Mouse (Mus musculus) hindbrain, embryonic 13.5 days (tissue): ENCODE data around the gene Hmgn3. TPM values are rescaled to one million over a fixed set of nuclear protein-coding genes. Genes with fewer than 3 reads are reported as not detected.
A peak's percentile ranks its signal among the peaks of the same experiment; 100 is the strongest.
"Not testable (repeated sequence)": the region's sequence is repeated elsewhere in the genome, so short reads cannot be mapped to it uniquely, and the experiment has no call there.

Source experiments
- ATAC-seq: fragments of 200-750 bp; cut with Nextera tagmentation; 2 replicates; pipeline ENCODE4 v1.8.0; 2017; ENCODE audit warnings: moderate TSS enrichment; ENCODE audit not compliant: low FRiP score
- H3K27ac ChIP-seq: fragments of 300-500 bp; sonication (generic); 2 replicates; pipeline ENCODE4 v1.5.1; 2015; ENCODE audit warnings: inconsistent platforms, mild to moderate bottlenecking, moderate library complexity
- H3K27me3 ChIP-seq: fragments of 300-500 bp; sonication (generic); 2 replicates; pipeline ENCODE4 v1.6.1; 2015; ENCODE audit warnings: mild to moderate bottlenecking, inconsistent platforms
- H3K36me3 ChIP-seq: fragments of 300-500 bp; sonication (generic); 2 replicates; pipeline ENCODE4 v1.6.1; 2015; ENCODE audit warnings: mild to moderate bottlenecking, inconsistent platforms
- H3K4me1 ChIP-seq: fragments of 300-500 bp; sonication (generic); replicated peaks from 2 replicates; pipeline ENCODE4 v1.6.1; 2015; ENCODE audit warnings: inconsistent platforms
- H3K4me2 ChIP-seq: fragments of 300-500 bp; sonication (generic); 2 replicates; pipeline ENCODE4 v1.6.1; 2015; ENCODE audit warnings: inconsistent platforms, mild to moderate bottlenecking, moderate library complexity
- H3K4me3 ChIP-seq: fragments of 300-500 bp; sonication (generic); 2 replicates; pipeline ENCODE4 v1.5.1; 2015; ENCODE audit warnings: mild to moderate bottlenecking, inconsistent platforms
- H3K9ac ChIP-seq: fragments of 300-500 bp; sonication (generic); 2 replicates; pipeline ENCODE4 v1.6.1; 2015; ENCODE audit warnings: mild to moderate bottlenecking, inconsistent platforms
- H3K9me3 ChIP-seq: fragments of 300-500 bp; sonication (generic); 2 replicates; pipeline ENCODE4 v1.6.1; 2016; ENCODE audit warnings: inconsistent platforms
- WGBS: fragments of 180-500 bp; shearing (Covaris S2); methylation state at CpG from one replicate; pipeline ENCODE4 v1.1.7; 2015; 5-methylcytosine and 5-hydroxymethylcytosine counted together
- polyA plus RNA-seq: library from polyadenylated mRNA; unstranded; fragments of >200 nt; fragmentation: Nextera tagmentation; extraction: Ambion mirVana; gene quantifications from 2 replicates; pipeline ENCODE4 v1.2.1, GENCODE M21; 2015

The Hmgn3 gene
- polyA plus RNA-seq = 104 and 106 TPM in 2 replicates

GRCm38 (mm10) chr9:83146446-83147188 lies at the start of gene Hmgn3:
Hmgn3 (minus strand) TSS chr9:83146685.
- Histone ChIP-seq H3K36me3 (no peaks in the 10 kb centered on the region), H3K9me3 (no peaks in the 10 kb centered on the region), H3K4me3 (peak within 1 kb of the TSS; percentile 69), H3K9ac (peak within 1 kb of the TSS; percentile 76), H3K4me1 (peaks cover 5% of the 10 kb centered on the region), H3K4me2 (peak within 1 kb of the TSS; percentile 90), H3K27me3 (no peaks in the 10 kb centered on the region), H3K27ac (peak within 1 kb of the TSS; percentile 76)
- WGBS = 8% methylated on average over 28 of the region's 28 CpGs
- ATAC-seq = peak; percentile 97

- Histone ChIP-seq H3K9ac (no peak overlapping the region), H3K36me3 (no peaks in the 10 kb centered on the region), H3K27me3 (no peaks in the 10 kb centered on the region), H3K4me1 (peaks cover 11% of the 10 kb centered on the region; the same call in 1 of the 2 replicates), H3K4me2 (no peak overlapping the region), H3K9me3 (no peaks in the 10 kb centered on the region), H3K4me3 (no peak overlapping the region), H3K27ac (no peak overlapping the region)
- WGBS = 81% methylated on average over 10 of the region's 10 CpGs
- ATAC-seq = no peak
Measured at GRCm38 (mm10) chr9:83195765-83196164, 49.3 kb upstream of the Hmgn3 start.

- Histone ChIP-seq H3K4me2 (no peak overlapping the region), H3K4me3 (no peak overlapping the region), H3K27ac (no peak overlapping the region), H3K27me3 (no peaks in the 10 kb centered on the region), H3K4me1 (peaks cover 11% of the 10 kb centered on the region; the same call in 1 of the 2 replicates), H3K9ac (no peak overlapping the region), H3K9me3 (no peaks in the 10 kb centered on the region), H3K36me3 (no peaks in the 10 kb centered on the region)
- 50% methylated on average over 6 of the region's 6 CpGs for WGBS
- ATAC-seq = peak; percentile 36; the same call in 1 of the 2 replicates
Measured at GRCm38 (mm10) chr9:83195007-83195406, 48.5 kb upstream of the Hmgn3 start.

- ATAC-seq = no peak
- Histone ChIP-seq H3K4me3 (no peak overlapping the region), H3K9me3 (no peaks in the 10 kb centered on the region), H3K9ac (no peak overlapping the region), H3K4me2 (no peak overlapping the region), H3K27ac (no peak overlapping the region), H3K36me3 (no peaks in the 10 kb centered on the region), H3K27me3 (no peaks in the 10 kb centered on the region), H3K4me1 (no peaks in the 10 kb centered on the region)
- WGBS = 85% methylated on average over 2 of the region's 2 CpGs
Measured at GRCm38 (mm10) chr9:83187752-83188151, 41.3 kb upstream of the Hmgn3 start.

- Histone ChIP-seq H3K4me2 (peak overlapping the region; percentile 90), H3K9me3 (peaks cover 2% of the 10 kb centered on the region; the same call in 1 of the 2 replicates), H3K36me3 (no peaks in the 10 kb centered on the region), H3K4me1 (peaks cover 5% of the 10 kb centered on the region), H3K27ac (peak overlapping the region; percentile 76), H3K9ac (peak overlapping the region; percentile 76), H3K27me3 (no peaks in the 10 kb centered on the region), H3K4me3 (peak overlapping the region; percentile 69)
- ATAC-seq = peak; percentile 90
- WGBS = 3% methylated on average over 53 of the region's 53 CpGs
Measured at GRCm38 (mm10) chr9:83145591-83146445, 667 bp downstream of the Hmgn3 start.

GRCm38 (mm10) chr9:83129831-83130230 lies 16.7 kb downstream of the Hmgn3 start:
- WGBS = 99% methylated on average over 4 of the region's 4 CpGs
- H3K4me3 ChIP-seq = no peak overlapping the region
- no peaks in the 10 kb centered on the region for H3K9me3 ChIP-seq
- ATAC-seq = no peak
- no peaks in the 10 kb centered on the region for H3K27me3 ChIP-seq
- no peaks in the 10 kb centered on the region for H3K4me1 ChIP-seq
- no peak overlapping the region for H3K9ac ChIP-seq
- H3K36me3 ChIP-seq = no peaks in the 10 kb centered on the region
- H3K27ac ChIP-seq = no peak overlapping the region
- H3K4me2 ChIP-seq = no peak overlapping the region

GRCm38 (mm10) chr9:83127840-83128239 lies 18.6 kb downstream of the Hmgn3 start:
- Histone ChIP-seq H3K36me3 (0 out of 2 replicates have a peak, but pooled peaks cover 2% of the 10 kb centered on the region), H3K4me2 (no peak overlapping the region), H3K9me3 (no peaks in the 10 kb centered on the region), H3K4me1 (no peaks in the 10 kb centered on the region), H3K4me3 (no peak overlapping the region), H3K9ac (no peak overlapping the region), H3K27ac (no peak overlapping the region), H3K27me3 (no peaks in the 10 kb centered on the region)
- WGBS = 77% methylated on average over 7 of the region's 7 CpGs
- ATAC-seq = no peak

GRCm38 (mm10) chr9:83126482-83126881 lies 20.0 kb downstream of the Hmgn3 start:
- WGBS = 92% methylated on average over 6 of the region's 6 CpGs
- not testable (repeated sequence) for H3K4me2 ChIP-seq, ATAC-seq, H3K4me3 ChIP-seq, H3K36me3 ChIP-seq, H3K4me1 ChIP-seq, H3K27me3 ChIP-seq, H3K9ac ChIP-seq, H3K27ac ChIP-seq, H3K9me3 ChIP-seq

- Histone ChIP-seq H3K4me3 (no peak overlapping the region), H3K36me3 (0 out of 2 replicates have a peak, but pooled peaks cover 3% of the 10 kb centered on the region), H3K4me1 (no peaks in the 10 kb centered on the region), H3K27me3 (no peaks in the 10 kb centered on the region), H3K9me3 (no peaks in the 10 kb centered on the region), H3K4me2 (no peak overlapping the region), H3K27ac (no peak overlapping the region), H3K9ac (no peak overlapping the region)
- ATAC-seq = no peak
- WGBS = 87% methylated on average over 2 of the region's 2 CpGs
Measured at GRCm38 (mm10) chr9:83119211-83119610, 27.3 kb downstream of the Hmgn3 start.

GRCm38 (mm10) chr9:83117486-83117885 lies 29.0 kb downstream of the Hmgn3 start:
- Histone ChIP-seq H3K27ac (no peak overlapping the region), H3K27me3 (no peaks in the 10 kb centered on the region), H3K4me2 (no peak overlapping the region), H3K36me3 (no peaks in the 10 kb centered on the region), H3K9ac (no peak overlapping the region), H3K4me1 (no peaks in the 10 kb centered on the region), H3K4me3 (no peak overlapping the region), H3K9me3 (no peaks in the 10 kb centered on the region)
- ATAC-seq = no peak
- 91% methylated on average over 7 of the region's 7 CpGs for WGBS

GRCm38 (mm10) chr9:83116774-83117474 lies 29.6 kb downstream of the Hmgn3 start:
- H3K4me3 ChIP-seq = no peak overlapping the region
- no peak for ATAC-seq
- no peaks in the 10 kb centered on the region for H3K9me3 ChIP-seq
- no peak overlapping the region for H3K27ac ChIP-seq
- no peaks in the 10 kb centered on the region for H3K36me3 ChIP-seq
- H3K9ac ChIP-seq = no peak overlapping the region
- no peaks in the 10 kb centered on the region for H3K27me3 ChIP-seq
- H3K4me1 ChIP-seq = no peaks in the 10 kb centered on the region
- H3K4me2 ChIP-seq = no peak overlapping the region
- WGBS = 97% methylated on average over 15 of the region's 15 CpGs

GRCm38 (mm10) chr9:83115676-83116075 lies 30.8 kb downstream of the Hmgn3 start:
- H3K36me3 ChIP-seq = no peaks in the 10 kb centered on the region
- no peak overlapping the region for H3K4me2 ChIP-seq
- no peaks in the 10 kb centered on the region for H3K9me3 ChIP-seq
- no peaks in the 10 kb centered on the region for H3K4me1 ChIP-seq
- no peak overlapping the region for H3K27ac ChIP-seq
- H3K4me3 ChIP-seq = no peak overlapping the region
- no peak for ATAC-seq
- no peak overlapping the region for H3K9ac ChIP-seq
- WGBS = 97% methylated on average over 2 of the region's 2 CpGs
- no peaks in the 10 kb centered on the region for H3K27me3 ChIP-seq
